Mouse (Mus musculus): ENCODE results near the gene Kmt2b. TPM values are rescaled to one million over a fixed set of nuclear protein-coding genes. Genes with fewer than 3 reads are reported as not detected.
A peak's percentile ranks its signal among the peaks of the same experiment; 100 is the strongest.

The Kmt2b gene
- polyA plus RNA-seq, 1 experiment from 2014 or later: 8.8 TPM

DNA sequence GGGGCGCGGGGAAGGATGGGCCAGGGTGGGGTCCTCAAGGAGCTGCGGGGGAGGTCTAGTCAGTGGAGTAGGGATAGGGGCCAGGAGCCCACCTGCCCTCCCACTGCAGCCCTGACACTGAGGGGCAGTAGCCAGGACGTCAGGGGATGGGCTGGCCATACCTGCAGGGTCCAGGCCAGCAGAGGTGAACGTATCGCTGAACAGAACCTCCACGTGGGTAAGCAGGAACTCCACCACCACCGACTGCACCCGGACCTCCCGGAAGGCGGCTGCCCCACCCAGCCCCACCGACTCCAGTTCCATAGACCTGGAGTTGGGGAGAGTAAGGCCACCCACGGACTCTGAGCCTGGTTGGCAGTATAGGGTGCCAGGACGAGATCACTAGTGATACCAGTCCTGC is 61.5 kb downstream of the Kmt2b start:
- 79% methylated on average over 14 of the region's 14 CpGs for WGBS
- no peak for ATAC-seq (ENCODE audit: low FRiP score)
- H3K9ac ChIP-seq (replicated peaks): no peak overlapping the region

DNA sequence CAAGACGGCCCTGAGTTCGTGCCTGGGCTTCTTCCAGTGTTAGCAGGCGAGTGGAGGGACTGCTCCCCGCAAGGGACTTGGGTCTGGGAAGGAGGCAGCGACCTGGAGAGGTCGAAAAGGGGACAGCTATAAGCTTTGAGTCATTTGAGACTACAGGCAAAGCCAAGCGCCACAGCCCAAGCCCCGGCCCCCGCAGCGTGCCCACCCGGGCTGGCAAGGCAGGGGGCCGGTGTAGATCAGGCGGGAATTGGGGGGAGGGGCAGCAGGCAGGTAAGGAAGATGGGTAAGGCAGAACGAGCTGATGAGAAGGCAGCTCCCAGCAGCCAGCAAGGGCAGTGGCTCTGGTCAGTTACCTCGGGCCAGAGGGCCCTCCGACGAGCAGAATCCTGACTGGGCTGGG is 62.1 kb downstream of the Kmt2b start:
- 28% methylated on average over 17 of the region's 17 CpGs for whole genome bisulfite sequencing
- H3K4me3 ChIP-seq (replicated peaks): no peak overlapping the region
- no peak overlapping the region for H3K9ac ChIP-seq (replicated peaks)
- no peak overlapping the region for H3K27ac ChIP-seq (replicated peaks)
- H3K4me1 ChIP-seq: peaks cover 12% of the 10 kb centered on the region
- peaks cover 87% of the 10 kb centered on the region for H3K36me3 ChIP-seq
- H3K9me3 ChIP-seq (replicated peaks): no peaks in the 10 kb centered on the region
- H3K27me3 ChIP-seq (replicated peaks): no peaks in the 10 kb centered on the region
- H3K4me2 ChIP-seq: no peak overlapping the region
- ATAC-seq (ENCODE audit: low FRiP score): no peak

More for the DNA sequence above, 61.5 kb downstream of the Kmt2b start:
- Histone ChIP-seq H3K9me3 (replicated peaks) (no peaks in the 10 kb centered on the region), H3K27ac (replicated peaks) (no peak overlapping the region), H3K36me3 (peaks cover 92% of the 10 kb centered on the region), H3K4me3 (replicated peaks) (no peak overlapping the region), H3K4me1 (peaks cover 18% of the 10 kb centered on the region), H3K4me2 (no peak overlapping the region), H3K27me3 (replicated peaks) (no peaks in the 10 kb centered on the region)

DNA sequence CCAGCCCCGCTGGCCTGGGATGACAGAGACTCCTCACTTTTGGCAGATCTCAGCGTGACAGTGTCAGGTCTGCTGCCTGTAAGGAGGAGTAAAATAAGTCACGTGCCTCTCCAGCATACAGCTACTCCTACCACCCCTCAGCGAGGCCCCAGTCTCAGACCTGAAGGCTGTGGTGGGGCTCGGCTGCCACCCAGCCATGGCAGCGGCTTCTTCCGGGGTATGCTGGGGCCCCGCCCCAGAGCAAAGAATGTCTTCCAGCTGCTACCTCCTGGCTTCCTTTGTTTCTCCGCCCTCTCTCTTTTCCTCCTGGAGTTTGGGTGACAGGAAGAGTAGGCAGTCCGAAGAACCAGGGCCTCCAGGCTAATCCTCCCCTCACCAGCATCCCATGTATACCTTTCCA is 62.6 kb downstream of the Kmt2b start:
- Histone ChIP-seq H3K9me3 (replicated peaks) (no peaks in the 10 kb centered on the region), H3K4me2 (no peak overlapping the region), H3K36me3 (peaks cover 82% of the 10 kb centered on the region), H3K27me3 (replicated peaks) (no peaks in the 10 kb centered on the region), H3K9ac (replicated peaks) (no peak overlapping the region), H3K4me1 (peaks cover 8% of the 10 kb centered on the region; the same call in 1 of the 2 replicates), H3K4me3 (replicated peaks) (no peak overlapping the region), H3K27ac (replicated peaks) (no peak overlapping the region)
- ATAC-seq (ENCODE audit: low FRiP score): no peak
- 37% methylated on average over 10 of the region's 10 CpGs for WGBS

DNA sequence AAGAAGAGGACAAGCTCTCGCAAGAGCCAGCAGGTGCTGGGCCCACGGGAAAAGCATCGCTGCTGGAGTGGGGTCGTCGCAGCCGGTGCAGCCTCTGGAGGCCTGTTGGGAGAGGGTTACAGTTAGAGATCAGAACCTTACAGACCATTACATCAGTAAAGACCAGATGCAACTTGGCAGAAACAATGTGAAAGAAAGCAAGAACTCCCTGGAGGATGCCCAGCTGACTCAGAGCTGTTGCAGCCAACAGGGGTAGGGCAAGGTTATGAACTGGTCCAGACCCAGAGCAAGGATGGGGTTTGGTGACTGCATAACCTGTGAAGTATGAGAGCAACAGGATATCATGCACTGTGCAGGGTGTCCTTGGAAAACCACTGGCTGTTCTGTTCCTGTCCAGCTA is 64.0 kb downstream of the Kmt2b start:
- 80% methylated on average over 6 of the region's 6 CpGs for WGBS
- Histone ChIP-seq H3K4me3 (replicated peaks) (no peak overlapping the region), H3K9ac (replicated peaks) (no peak overlapping the region), H3K9me3 (replicated peaks) (no peaks in the 10 kb centered on the region), H3K4me2 (no peak overlapping the region), H3K27ac (replicated peaks) (no peak overlapping the region), H3K27me3 (replicated peaks) (no peaks in the 10 kb centered on the region), H3K36me3 (peaks cover 67% of the 10 kb centered on the region), H3K4me1 (peaks cover 4% of the 10 kb centered on the region; the same call in 1 of the 2 replicates)
- ATAC-seq (ENCODE audit: low FRiP score): no peak

DNA sequence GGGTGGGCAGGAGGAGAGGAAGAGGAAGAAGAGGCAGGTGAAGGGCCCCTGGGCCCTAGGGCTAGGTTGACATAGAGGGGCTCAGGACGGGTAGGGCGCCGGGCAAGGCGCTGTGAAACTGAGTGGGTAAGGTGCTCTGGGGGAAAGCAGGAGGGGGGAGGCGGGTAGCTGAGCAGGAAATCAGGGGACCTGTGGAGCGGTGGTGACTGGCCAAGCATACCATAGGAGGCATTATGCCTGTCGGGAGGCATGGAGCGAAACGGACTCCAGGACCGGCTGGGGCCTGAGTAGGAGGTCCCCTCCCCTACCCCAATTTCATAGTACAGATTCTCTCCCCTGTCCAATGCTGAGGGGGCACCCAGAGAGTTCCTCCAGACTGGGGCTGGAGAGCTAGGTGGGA is 65.7 kb downstream of the Kmt2b start:
- Histone ChIP-seq H3K36me3 (peaks cover 51% of the 10 kb centered on the region), H3K27ac (replicated peaks) (no peak overlapping the region), H3K4me2 (no peak overlapping the region), H3K9me3 (replicated peaks) (no peaks in the 10 kb centered on the region), H3K27me3 (replicated peaks) (no peaks in the 10 kb centered on the region), H3K4me1 (peaks cover 4% of the 10 kb centered on the region; the same call in 1 of the 2 replicates), H3K4me3 (replicated peaks) (no peak overlapping the region), H3K9ac (replicated peaks) (no peak overlapping the region)
- no peak for ATAC-seq (ENCODE audit: low FRiP score)
- WGBS: 82% methylated on average over 10 of the region's 10 CpGs

DNA sequence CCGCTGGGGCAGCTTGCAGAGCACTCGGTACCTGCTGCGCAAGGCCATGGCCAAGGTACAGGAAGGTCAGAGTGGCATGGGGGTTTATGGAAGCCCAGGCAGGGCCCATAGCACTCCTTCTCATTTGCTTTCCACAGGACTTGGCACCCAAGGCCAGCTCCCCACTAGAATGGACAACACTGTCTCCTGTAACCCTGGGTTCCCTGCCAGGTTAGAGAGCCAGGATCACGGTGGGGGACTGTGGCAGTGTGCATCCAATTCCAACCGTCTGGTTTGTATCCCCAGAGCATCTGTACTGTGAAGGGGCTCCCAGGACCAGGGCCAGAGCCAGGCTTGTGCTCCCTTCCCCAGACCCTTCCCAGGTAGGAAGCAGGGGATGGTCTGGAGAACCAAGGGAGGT is 67.7 kb downstream of the Kmt2b start:
- 0 out of 2 replicates have a peak, but pooled peaks have one; percentile 5 for ATAC-seq (ENCODE audit: low FRiP score)
- Histone ChIP-seq H3K9me3 (replicated peaks) (no peaks in the 10 kb centered on the region), H3K27me3 (replicated peaks) (no peaks in the 10 kb centered on the region), H3K27ac (replicated peaks) (no peak overlapping the region), H3K4me1 (no peaks in the 10 kb centered on the region), H3K4me3 (replicated peaks) (no peak overlapping the region), H3K4me2 (no peak overlapping the region), H3K36me3 (peaks cover 32% of the 10 kb centered on the region), H3K9ac (replicated peaks) (no peak overlapping the region)
- WGBS: 68% methylated on average over 5 of the region's 5 CpGs

DNA sequence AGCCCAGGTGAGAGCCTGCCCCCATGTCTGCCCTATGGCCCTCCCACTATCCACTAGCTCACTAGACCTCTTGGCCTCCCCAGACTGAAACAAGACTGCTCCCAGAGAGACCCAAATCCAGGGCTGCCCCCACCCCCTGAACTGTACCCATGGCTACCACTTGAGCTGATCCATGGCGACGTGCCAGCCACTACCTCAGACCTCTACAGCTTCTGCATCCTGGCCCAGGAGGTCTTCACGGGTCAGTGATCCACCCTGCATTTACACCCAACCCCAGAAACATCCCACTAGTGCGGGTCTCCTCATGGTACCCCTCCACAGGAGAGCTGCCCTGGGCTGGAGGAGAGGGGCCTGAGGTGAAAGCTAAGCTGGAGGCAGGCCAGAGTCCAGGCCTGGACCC is 68.1 kb downstream of the Kmt2b start:
- no peak overlapping the region for H3K27ac ChIP-seq (replicated peaks)
- WGBS: 68% methylated on average over 4 of the region's 4 CpGs

More for the DNA sequence above, 68.1 kb downstream of the Kmt2b start:
- Histone ChIP-seq H3K36me3 (peaks cover 28% of the 10 kb centered on the region), H3K4me3 (replicated peaks) (no peak overlapping the region), H3K9ac (replicated peaks) (no peak overlapping the region), H3K4me2 (no peak overlapping the region), H3K9me3 (replicated peaks) (no peaks in the 10 kb centered on the region), H3K4me1 (no peaks in the 10 kb centered on the region), H3K27me3 (replicated peaks) (no peaks in the 10 kb centered on the region)
- ATAC-seq (ENCODE audit: low FRiP score): peak; percentile 19

Small RNAs within 50 kb of the gene (microRNA-seq; reads per million reads assigned to microRNA genes)
- gene Gm38670 (not detected), gene Mir3569 (not detected)

Other genes starting within 250 kb of the Kmt2b start
- gene Lrfn3, start 226.0 kb downstream of the Kmt2b start, polyA plus RNA-seq (2015; fragmentation: Nextera tagmentation; extraction: Ambion mirVana): 13.5 and 15.7 TPM in 2 replicates
- gene Tyrobp, start 175.0 kb downstream of the Kmt2b start, polyA plus RNA-seq (2015; fragmentation: Nextera tagmentation; extraction: Ambion mirVana): 38.6 and 50.0 TPM in 2 replicates
- 0.95 and 4.5 TPM in 2 replicates for gene Hcst, start 168.9 kb downstream of the Kmt2b start, polyA plus RNA-seq (2015; fragmentation: Nextera tagmentation; extraction: Ambion mirVana)
- 2.7 and 3.2 TPM in 2 replicates for gene Nfkbid, start 167.0 kb downstream of the Kmt2b start, polyA plus RNA-seq (2015; fragmentation: Nextera tagmentation; extraction: Ambion mirVana)
- gene Aplp1, start 143.2 kb downstream of the Kmt2b start, polyA plus RNA-seq (2015; fragmentation: Nextera tagmentation; extraction: Ambion mirVana): 577 and 709 TPM in 2 replicates
- 0.15 and 0.36 TPM in 2 replicates for gene Kirrel2, start 131.0 kb downstream of the Kmt2b start, polyA plus RNA-seq (2015; fragmentation: Nextera tagmentation; extraction: Ambion mirVana)
- gene Nphs1, start 130.4 kb downstream of the Kmt2b start, polyA plus RNA-seq (2015; fragmentation: Nextera tagmentation; extraction: Ambion mirVana): 0.14 and 0.23 TPM in 2 replicates
- gene Prodh2, start 95.1 kb downstream of the Kmt2b start, polyA plus RNA-seq (2015; fragmentation: Nextera tagmentation; extraction: Ambion mirVana): 0.42 TPM in 1 of 2 replicates, not detected in the other
- 78.7 and 91.1 TPM in 2 replicates for gene Arhgap33, start 53.7 kb downstream of the Kmt2b start, polyA plus RNA-seq (2015; fragmentation: Nextera tagmentation; extraction: Ambion mirVana)
- 8.6 and 11.7 TPM in 2 replicates for gene Hspb6, start 36.5 kb downstream of the Kmt2b start, polyA plus RNA-seq (2015; fragmentation: Nextera tagmentation; extraction: Ambion mirVana)
- gene Proser3, start 36.4 kb downstream of the Kmt2b start, polyA plus RNA-seq (2015; fragmentation: Nextera tagmentation; extraction: Ambion mirVana): 7.9 and 8.6 TPM in 2 replicates
- 55.6 and 61.8 TPM in 2 replicates for gene Lin37, start 28.9 kb downstream of the Kmt2b start, polyA plus RNA-seq (2015; fragmentation: Nextera tagmentation; extraction: Ambion mirVana)
- 84.2 and 95.2 TPM in 2 replicates for gene U2af1l4, start 25.4 kb downstream of the Kmt2b start, polyA plus RNA-seq (2015; fragmentation: Nextera tagmentation; extraction: Ambion mirVana)
- 14.6 and 14.8 TPM in 2 replicates for gene Gm49396, start 25.4 kb downstream of the Kmt2b start, polyA plus RNA-seq (2015; fragmentation: Nextera tagmentation; extraction: Ambion mirVana)
- 136 and 139 TPM in 2 replicates for gene Psenen, start 25.1 kb downstream of the Kmt2b start, polyA plus RNA-seq (2015; fragmentation: Nextera tagmentation; extraction: Ambion mirVana)
- 4.1 and 4.7 TPM in 2 replicates for gene Igflr1, start 23.3 kb downstream of the Kmt2b start, polyA plus RNA-seq (2015; fragmentation: Nextera tagmentation; extraction: Ambion mirVana)
- 0.37 and 0.44 TPM in 2 replicates for gene Zbtb32, start 10.2 kb upstream of the Kmt2b start, polyA plus RNA-seq (2015; fragmentation: Nextera tagmentation; extraction: Ambion mirVana)
- 0.87 and 2.3 TPM in 2 replicates for gene Upk1a, start 24.1 kb upstream of the Kmt2b start, polyA plus RNA-seq (2015; fragmentation: Nextera tagmentation; extraction: Ambion mirVana)
- gene Cox6b1, start 37.4 kb upstream of the Kmt2b start, polyA plus RNA-seq (2015; fragmentation: Nextera tagmentation; extraction: Ambion mirVana): 1,176 and 1,358 TPM in 2 replicates
- not detected in 2 replicates for gene Etv2, start 47.1 kb upstream of the Kmt2b start, polyA plus RNA-seq (2015; fragmentation: Nextera tagmentation; extraction: Ambion mirVana)
- 125 and 129 TPM in 2 replicates for gene Rbm42, start 61.6 kb upstream of the Kmt2b start, polyA plus RNA-seq (2015; fragmentation: Nextera tagmentation; extraction: Ambion mirVana)
- 22.5 and 29.3 TPM in 2 replicates for gene Haus5, start 76.3 kb upstream of the Kmt2b start, polyA plus RNA-seq (2015; fragmentation: Nextera tagmentation; extraction: Ambion mirVana)
- not detected in 2 replicates for gene Pmis2, start 82.9 kb upstream of the Kmt2b start, polyA plus RNA-seq (2015; fragmentation: Nextera tagmentation; extraction: Ambion mirVana)
- 0.34 TPM in 1 of 2 replicates, not detected in the other for gene 2200002J24Rik, start 110.2 kb upstream of the Kmt2b start, polyA plus RNA-seq (2015; fragmentation: Nextera tagmentation; extraction: Ambion mirVana)
- gene Atp4a, start 123.5 kb upstream of the Kmt2b start, polyA plus RNA-seq (2015; fragmentation: Nextera tagmentation; extraction: Ambion mirVana): 2.8 and 3.2 TPM in 2 replicates
- gene Tmem147, start 140.8 kb upstream of the Kmt2b start, polyA plus RNA-seq (2015; fragmentation: Nextera tagmentation; extraction: Ambion mirVana): 284 and 304 TPM in 2 replicates
- 0.73 and 1.0 TPM in 2 replicates for gene Gapdhs, start 155.0 kb upstream of the Kmt2b start, polyA plus RNA-seq (2015; fragmentation: Nextera tagmentation; extraction: Ambion mirVana)
- 1.6 and 2.0 TPM in 2 replicates for gene Sbsn, start 162.7 kb upstream of the Kmt2b start, polyA plus RNA-seq (2015; fragmentation: Nextera tagmentation; extraction: Ambion mirVana)
- gene Dmkn, start 175.0 kb upstream of the Kmt2b start, polyA plus RNA-seq (2015; fragmentation: Nextera tagmentation; extraction: Ambion mirVana): 3.7 and 6.2 TPM in 2 replicates
- 2.4 and 10.4 TPM in 2 replicates for gene Krtdap, start 199.2 kb upstream of the Kmt2b start, polyA plus RNA-seq (2015; fragmentation: Nextera tagmentation; extraction: Ambion mirVana)
- gene Ffar2, start 235.0 kb upstream of the Kmt2b start, polyA plus RNA-seq (2015; fragmentation: Nextera tagmentation; extraction: Ambion mirVana): 0.15 and 1.1 TPM in 2 replicates